Mouse (Mus musculus) cerebellum, adult 8-10 months (tissue): ENCODE data around the gene Cdc45.

Experiments used
- DNase-seq: peaks from one replicate; pipeline ENCODE4 v3.0.0; 2022

Cdc45 gene

DNA sequence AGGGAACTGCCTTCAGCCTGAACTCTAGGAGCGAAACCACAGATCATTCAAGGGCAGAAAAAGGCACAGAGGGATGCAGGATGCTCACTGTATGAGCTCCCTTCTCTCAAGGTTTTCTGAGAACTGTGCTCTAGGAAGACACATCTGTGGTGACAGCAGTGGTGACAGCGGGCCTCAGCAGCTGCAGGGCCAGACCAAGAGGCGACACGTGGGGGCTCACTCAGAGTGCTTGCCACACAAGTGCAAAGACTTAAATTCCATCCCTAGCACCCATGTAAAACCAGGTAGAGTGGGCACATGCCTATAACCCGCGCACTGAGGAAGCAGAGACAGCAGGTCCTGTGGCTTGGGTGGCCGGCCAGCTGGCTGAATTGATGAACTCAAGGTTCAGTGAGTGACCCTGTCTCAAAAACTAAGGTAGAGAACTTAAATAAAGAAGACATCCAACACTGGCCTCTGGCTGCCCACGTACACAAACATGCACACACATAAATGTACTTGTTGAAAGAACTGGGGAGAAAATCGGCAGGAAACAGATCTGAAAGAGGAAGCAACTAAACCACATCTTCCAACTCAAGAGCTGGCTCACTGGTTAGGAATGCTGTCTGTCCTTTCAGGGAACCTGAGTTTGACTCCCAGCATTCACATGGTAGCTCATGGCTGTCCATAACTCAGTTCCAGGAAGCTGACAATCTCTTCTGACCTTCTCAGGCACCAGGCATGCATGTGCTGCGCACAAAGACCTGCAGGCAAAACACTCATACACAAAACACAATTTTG lies 23.0 kb downstream of the Cdc45 start:
- DNase-seq, result no peak

- no peak for DNase-seq
Measured at GRCm38 (mm10) chr16:18786652-18787051, 25.1 kb downstream of the Cdc45 start.

GRCm38 (mm10) chr16:18785485-18785884 lies 26.3 kb downstream of the Cdc45 start:
- DNase-seq, result no peak

DNA sequence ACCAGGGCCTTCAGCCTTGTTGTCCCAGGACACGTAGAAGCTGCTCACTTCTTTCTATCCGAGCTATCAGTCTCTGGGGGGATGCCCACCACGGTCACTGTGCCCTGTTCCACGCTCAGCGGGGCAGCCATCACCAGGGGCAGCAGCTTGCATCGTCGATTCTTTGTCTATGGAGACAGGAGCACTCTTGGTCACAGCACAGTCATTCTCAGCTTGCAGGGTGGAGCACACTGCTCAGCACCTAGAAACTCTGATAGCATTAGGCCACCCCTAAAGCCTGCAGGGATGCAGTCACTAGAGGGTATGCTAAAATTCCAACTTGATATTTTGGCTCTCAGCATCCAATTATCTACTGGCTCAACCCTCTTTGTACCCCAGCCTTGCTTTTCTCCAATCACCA lies 26.8 kb downstream of the Cdc45 start:
- no peak for DNase-seq

DNA sequence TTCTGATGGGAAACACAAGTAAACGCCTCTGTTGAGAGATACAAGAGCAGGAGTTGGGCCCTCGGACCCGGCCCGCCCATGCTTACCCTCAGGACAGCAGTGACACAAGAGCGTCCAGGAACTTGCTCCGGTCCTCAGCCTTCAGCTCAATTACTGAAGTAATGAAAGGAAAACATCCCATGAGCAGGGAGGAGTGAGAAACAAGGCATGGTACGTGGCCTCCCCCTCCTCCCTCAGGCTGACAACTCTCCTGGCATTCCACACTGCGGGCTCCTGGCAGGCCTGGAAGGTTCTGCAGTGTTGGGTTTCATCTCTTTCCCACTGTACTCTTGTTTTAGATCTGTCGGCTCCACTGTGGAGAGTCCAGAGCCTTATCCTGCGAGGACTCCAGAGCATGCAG lies 30.0 kb downstream of the Cdc45 start:
- no peak for DNase-seq

DNA sequence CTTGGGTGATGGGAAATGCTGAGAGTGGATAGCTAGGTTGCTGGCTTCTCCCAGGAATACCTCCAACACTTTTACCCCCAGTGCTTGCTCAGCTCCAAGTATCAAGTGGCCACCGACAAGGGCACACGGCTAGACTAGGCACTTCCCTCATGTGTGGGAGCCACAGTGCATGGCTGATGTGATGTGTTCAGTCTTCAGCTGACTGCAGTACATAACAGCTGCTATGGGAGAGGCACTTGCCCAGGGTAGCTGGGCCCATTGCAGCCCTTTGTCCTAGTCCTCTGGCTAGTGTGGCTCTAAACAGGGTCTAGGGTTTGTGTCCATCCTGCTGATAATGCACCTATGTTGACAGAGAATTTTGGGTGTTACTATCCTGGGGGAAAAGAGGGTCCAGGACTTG lies 33.3 kb downstream of the Cdc45 start:
- no peak for DNase-seq

DNA sequence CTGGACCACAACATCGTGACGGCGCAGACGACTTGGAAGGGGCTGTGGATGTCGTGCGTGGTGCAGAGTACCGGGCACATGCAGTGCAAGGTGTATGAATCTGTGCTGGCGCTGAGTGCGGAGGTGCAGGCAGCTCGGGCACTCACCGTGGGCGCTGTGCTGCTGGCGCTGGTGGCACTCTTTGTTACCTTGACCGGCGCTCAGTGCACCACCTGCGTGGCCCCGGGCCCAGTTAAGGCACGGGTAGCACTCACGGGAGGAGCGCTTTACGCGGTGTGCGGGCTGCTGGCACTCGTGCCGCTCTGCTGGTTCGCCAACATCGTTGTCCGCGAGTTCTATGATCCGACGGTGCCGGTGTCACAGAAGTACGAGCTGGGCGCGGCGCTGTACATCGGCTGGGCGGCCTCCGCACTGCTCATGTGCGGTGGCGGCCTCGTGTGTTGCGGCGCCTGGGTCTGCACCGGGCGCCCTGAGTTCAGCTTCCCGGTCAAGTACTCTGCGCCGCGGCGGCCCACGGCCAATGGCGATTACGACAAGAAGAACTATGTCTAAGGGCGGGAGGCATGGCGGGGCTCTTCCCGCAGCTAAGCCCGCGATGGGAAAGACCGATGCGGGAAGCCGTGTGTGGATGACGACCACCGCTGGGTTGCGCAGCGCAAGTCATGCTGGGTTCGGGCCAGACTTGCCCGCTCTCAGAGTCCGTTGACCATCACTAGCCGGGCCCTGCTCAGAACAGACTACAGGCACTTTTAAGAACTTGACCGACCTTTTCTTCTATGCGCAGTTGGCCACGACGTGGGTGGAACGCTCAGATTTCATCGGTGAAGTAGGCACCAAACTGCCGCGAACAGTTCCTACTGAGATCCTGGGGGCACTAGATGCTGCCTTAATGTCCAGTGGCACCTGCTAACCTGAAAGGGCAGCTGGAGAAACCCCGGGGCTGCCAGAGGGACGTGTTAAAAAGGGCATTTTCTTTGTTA lies 34.4 kb downstream of the Cdc45 start:
- no peak for DNase-seq

DNA sequence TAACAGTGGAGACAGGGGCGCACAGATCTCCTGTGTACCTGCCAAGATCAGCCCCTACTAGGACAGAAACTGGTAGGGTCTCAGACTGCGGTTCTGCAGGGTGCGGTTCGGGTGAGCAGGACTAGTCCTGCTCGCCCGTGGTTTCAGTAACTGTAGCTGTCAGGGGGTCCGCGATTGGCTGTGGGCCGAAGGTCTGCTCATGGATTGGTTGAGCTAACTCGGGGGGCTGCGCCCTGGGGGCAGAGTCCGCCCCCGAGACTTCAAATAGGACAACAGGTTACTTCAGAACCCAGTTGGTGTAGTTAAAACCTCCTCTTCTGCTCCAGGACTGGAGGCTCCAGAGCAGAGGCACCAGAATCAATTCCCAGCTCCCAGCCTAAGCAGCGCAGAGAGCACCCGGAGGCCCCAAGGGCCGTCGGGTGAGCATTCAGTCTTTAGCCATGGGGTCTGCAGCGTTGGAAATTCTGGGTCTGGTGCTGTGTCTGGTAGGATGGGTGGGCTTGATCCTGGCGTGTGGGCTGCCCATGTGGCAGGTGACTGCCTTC lies 35.2 kb downstream of the Cdc45 start, which contains the start of gene Cldn5:
Gene Cldn5 (plus strand): TSS at position 292 of the 545 bp plus-strand sequence.
- no peak for DNase-seq

DNA sequence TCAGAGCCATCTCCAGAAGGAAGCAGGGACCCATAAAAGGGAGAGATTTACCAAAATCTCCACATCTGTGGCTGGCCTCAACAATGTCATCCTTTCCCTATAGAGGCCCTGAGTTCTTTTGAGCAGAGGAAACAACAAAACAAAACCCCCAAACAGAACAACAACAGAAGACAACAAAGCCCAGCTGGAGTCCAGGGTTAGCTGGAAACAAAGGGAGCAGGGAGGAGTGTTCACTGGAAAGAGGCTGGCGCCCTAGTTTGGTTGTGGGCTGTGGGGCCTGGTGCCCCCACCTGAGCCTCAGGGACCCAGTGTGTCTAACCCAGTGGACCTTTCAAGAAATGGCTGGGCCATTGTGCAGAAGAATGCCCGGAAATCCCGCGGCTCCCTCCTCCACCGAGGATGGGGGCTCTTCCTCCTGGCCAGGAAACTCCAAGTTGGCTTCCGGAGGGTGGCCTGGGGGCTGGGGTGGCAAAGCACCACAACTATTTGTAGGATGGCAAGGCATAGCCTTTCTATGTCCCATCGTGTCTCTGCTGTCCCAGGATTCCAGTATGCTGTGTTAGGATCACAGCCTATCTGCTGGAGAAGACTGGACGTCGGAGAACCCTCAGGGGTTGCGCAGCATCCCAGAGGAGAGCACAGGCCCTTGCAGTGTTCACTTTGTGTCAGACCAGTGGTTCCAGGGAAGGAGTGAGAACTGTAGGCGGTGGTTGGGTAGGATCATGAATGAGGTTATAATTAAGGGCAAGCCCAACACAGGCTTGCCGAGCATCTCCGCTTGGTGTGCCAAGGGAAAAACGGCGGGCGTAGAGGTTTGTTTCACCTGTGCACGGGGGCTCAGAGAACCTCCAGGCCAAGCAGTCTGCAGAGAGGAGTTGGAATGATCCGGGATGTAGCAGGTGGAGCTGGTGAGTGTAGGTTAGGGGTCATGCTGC lies 35.9 kb downstream of the Cdc45 start:
- DNase-seq, result no peak

- no peak for DNase-seq
Measured at GRCm38 (mm10) chr16:18773936-18774335, 37.9 kb downstream of the Cdc45 start.

DNA sequence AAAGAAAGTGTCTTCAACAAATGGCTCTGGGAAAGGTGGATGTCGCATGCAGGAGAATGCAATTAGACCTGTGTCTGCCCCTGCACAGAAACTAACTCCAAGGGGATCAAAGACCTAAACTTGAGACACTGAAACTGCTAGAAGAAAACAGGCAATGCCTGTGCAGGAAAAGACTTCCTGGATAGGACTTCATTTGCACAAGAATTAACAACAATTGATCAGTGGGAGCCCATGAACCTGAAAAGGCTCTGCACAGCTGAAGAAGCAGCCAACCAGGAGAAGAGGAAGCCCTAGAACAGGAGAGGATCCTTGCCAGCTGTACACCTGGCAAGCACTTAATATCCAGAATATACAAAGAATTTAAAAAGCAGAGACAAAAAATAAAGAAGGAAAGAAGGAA lies 42.3 kb downstream of the Cdc45 start:
- DNase-seq, result no peak

GRCm38 (mm10) chr16:18766390-18766789 lies 45.4 kb downstream of the Cdc45 start:
- DNase-seq, result no peak

DNA sequence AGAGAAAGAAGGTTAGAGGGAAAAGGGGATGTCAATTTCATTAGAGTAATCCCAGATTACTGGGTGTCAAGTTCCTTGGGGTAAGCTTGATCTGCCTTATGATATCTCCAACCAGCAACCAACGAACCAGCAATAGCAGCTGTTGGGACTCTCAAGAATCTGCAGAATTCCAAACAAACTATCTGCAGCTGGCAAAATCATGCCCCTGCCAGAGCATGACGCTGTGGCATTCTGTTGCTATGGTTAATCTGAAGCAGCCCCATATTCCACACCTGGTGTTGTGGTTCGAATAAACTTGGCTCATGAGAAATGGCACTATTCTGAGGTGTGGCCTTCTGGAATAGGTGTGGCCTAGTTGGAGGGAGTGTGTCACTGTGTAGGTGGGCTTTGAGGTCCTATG lies 48.8 kb downstream of the Cdc45 start:
- DNase-seq, result no peak

DNA sequence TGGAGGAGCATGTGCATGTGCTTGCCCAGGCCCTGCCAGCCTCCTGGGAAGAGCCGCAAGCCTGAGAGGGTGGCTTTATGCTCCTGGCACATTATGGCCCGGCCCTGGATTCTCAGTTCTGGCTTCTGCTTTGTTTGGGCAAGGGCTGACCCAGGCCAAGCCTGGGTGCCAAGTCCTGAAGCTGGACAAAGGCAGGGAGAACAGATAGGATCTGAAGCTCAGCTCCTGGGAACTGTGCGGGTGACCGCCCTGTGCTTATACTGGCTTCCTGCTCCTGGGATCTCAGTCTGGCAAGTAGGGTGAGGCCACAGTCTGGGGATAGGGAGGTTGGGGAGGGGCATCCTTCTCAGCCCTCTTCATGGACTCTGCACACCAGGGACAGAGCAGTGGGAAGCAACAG lies 50.1 kb downstream of the Cdc45 start:
- DNase-seq, result no peak

DNA sequence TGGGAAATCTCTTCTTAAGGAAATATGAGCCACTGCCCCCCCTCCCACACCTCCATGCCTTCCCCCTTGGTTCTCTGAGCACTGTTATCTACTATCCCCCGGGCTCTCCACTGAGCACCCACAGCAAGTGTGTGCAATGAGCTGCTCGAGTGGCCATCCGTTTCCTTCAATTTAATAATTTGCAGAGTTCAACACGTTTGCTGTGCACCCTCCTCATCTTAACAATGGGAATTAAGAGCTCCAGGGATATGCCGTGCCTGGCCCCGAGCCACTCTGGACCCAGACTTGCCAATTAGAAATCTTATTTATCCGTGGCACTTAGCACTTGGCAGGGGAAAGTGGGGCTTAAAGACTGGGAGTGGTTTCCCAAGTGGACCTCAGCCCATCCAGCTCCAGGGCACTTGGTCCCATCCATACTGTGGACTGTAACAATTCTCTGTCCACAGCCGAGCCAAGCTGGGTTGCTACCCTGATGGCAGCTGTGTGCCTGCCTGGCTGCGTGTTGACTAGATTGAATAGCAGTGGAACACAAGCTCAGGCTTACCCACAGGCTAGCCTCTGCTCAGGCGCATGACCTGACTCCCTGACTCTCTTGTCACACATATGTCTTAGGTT lies 59.8 kb downstream of the Cdc45 start:
- DNase-seq, result no peak

DNA sequence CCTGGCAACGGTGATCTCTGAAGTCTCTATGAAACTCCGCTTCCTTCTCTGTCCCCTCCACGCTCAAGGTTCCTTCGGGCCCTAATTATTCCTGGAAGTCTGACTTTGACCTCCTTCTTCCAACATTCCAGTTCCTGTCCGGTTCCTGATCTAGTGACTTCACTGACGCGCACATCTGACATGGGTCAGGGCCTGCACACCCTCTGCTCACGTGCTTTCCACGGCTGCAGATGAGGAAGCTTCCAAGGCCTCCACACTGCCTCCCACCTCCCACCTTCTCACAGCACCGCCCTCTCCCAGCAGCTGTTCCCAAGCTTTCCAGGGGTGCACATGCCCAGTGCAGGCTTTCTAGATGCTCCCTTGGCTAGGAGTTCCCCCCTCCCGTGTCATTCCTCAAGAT lies 60.7 kb downstream of the Cdc45 start:
- no peak for DNase-seq

GRCm38 (mm10) chr16:18746268-18747122 lies 65.3 kb downstream of the Cdc45 start:
- no peak for DNase-seq

DNA sequence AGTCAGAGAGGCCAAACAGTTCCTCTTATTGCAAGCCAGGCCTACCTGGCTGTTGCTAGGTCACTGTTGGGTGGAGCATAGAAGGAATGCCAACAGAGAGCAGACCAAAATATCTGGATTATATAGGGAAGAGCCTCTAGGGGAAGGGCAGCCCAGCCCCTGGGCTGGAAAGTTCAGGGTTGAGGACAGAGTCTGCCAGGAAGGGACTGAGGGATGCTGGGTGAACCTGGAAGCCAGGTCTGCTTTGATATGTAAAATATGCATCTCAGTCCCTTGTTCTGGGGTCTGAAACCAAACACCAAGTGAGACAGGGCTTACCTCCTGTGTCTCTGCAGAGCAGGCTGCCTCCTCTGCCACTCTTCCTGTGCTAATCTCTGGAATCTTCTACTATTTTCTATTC lies 73.5 kb downstream of the Cdc45 start:
- DNase-seq, result no peak

DNA sequence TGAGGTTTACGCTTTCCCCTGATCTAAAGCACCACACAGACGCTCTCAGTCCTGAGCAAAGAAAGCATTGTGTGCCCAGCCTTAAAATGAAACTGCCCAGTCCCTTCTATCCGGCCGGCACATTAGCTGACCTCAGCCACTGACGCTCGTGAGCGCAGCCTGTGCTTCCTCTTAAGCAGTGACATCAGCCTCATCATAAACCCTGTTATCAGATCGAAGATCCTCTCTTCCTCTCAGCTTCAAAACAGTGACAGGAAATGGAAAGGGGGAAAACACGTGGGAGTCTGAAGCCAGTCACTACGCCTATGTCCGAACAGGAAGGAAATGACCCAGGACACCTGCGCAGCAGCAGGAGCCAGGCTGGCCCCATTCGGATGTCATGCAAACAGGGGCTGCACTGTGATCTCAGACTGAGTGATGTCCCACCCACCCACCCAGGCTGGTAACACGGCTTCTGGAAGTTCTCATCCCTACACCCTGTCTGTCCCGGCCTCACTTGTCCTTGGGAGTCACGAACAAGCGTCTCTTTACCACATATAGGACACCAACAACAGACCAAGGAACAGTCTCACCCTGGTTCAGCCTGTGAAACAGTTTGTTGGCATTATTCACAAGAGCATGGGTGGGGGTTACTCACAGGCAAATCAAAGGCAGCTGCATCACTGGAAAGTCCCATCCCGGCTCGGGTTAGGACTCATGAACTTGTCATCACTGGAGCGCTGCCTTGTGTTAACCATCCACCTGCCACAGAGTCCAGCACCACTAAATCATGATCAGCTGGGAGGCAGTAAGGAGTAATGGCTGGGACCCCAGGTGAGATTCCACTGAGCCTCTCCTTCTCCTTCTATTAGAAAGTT lies 78.5 kb downstream of the Cdc45 start:
- DNase-seq, result no peak

DNA sequence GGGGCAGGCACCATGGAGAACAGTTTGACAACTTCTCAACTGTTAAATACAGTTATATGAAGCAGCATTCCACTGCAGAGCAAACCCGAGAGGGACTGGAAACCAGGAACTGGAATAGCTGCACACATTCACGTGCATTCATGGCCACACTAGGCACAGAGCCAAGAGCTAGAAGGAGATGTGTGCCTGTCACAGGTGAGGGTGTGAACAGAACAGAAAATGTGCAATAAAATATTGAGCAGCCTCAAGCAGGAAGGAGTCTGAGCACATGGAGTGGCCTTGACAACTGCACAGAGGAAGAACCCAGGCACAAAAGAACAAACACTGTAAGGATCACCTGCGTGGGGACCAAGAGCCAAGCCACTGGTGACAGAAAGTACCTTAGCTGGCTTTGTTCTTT lies 81.1 kb downstream of the Cdc45 start:
- DNase-seq, result no peak
